Mouse (Mus musculus) urinary bladder, adult 18-20 months (tissue): ENCODE results near the gene Trp53i11.
A peak's percentile ranks its signal among the peaks of the same experiment; 100 is the strongest.

Experiments used
- DNase-seq, 2 experiments: peaks; one replicate each; pipeline ENCODE4 v3.0.0; 2022; ENCODE audit warnings: low spot score in 2 of 2, mixed read lengths in 2 of 2

Trp53i11 gene

GRCm38 (mm10) chr2:93199531-93199974 lies 12.2 kb downstream of the Trp53i11 start:
- DNase-seq: no peak

- no peak for DNase-seq
These were observed 13.5 kb downstream of the Trp53i11 start for GRCm38 (mm10) chr2:93200681-93201340.

- no peak for DNase-seq
These were observed 14.6 kb downstream of the Trp53i11 start for GRCm38 (mm10) chr2:93201997-93202396.

GRCm38 (mm10) chr2:93202782-93203181 lies 15.4 kb downstream of the Trp53i11 start:
- no peak for DNase-seq

GRCm38 (mm10) chr2:93203682-93204081 lies 16.3 kb downstream of the Trp53i11 start:
- no peak for DNase-seq

GRCm38 (mm10) chr2:93204571-93204970 lies 17.2 kb downstream of the Trp53i11 start:
- no peak for DNase-seq

GRCm38 (mm10) chr2:93206126-93206525 lies 18.8 kb downstream of the Trp53i11 start:
- no peak for DNase-seq

GRCm38 (mm10) chr2:93212386-93212785 lies 25.0 kb downstream of the Trp53i11 start:
- no peak for DNase-seq

- DNase-seq: no peak
These were observed 25.5 kb downstream of the Trp53i11 start for GRCm38 (mm10) chr2:93212865-93213264.

GRCm38 (mm10) chr2:93214192-93214591 lies 26.8 kb downstream of the Trp53i11 start:
- DNase-seq: no peak

- DNase-seq: no peak
These were observed 28.4 kb downstream of the Trp53i11 start for GRCm38 (mm10) chr2:93215790-93216189.

- peak; percentile 64 to 74 for DNase-seq
These were observed 29.7 kb downstream of the Trp53i11 start for GRCm38 (mm10) chr2:93217015-93217414.

- DNase-seq: no peak
These were observed 31.1 kb downstream of the Trp53i11 start for GRCm38 (mm10) chr2:93218353-93218990.

- DNase-seq: no peak
These were observed 32.2 kb downstream of the Trp53i11 start for GRCm38 (mm10) chr2:93219576-93219975.

- no peak for DNase-seq
These were observed 33.1 kb downstream of the Trp53i11 start for GRCm38 (mm10) chr2:93220447-93220846.

- DNase-seq: no peak
These were observed 36.1 kb downstream of the Trp53i11 start for GRCm38 (mm10) chr2:93223463-93223862.

- DNase-seq: peak; percentile 68 to 75
These were observed 39.6 kb downstream of the Trp53i11 start for GRCm38 (mm10) chr2:93226606-93227595.

GRCm38 (mm10) chr2:93227713-93228479 lies 40.5 kb downstream of the Trp53i11 start:
- no peak for DNase-seq

- no peak for DNase-seq
These were observed 41.1 kb downstream of the Trp53i11 start for GRCm38 (mm10) chr2:93228480-93228824.

- no peak for DNase-seq
These were observed 44.8 kb downstream of the Trp53i11 start for GRCm38 (mm10) chr2:93232141-93232540.

- DNase-seq: no peak
These were observed 49.7 kb downstream of the Trp53i11 start for GRCm38 (mm10) chr2:93237055-93237454.
